Mouse (Mus musculus): ENCODE measurements around the gene Rsph10b. TPM values are rescaled to one million over a fixed set of nuclear protein-coding genes. Genes with fewer than 3 reads are reported as not detected.

Gene Rsph10b
- 12.7 and 14.3 TPM in 2 replicates for polyA plus RNA-seq (2012; rRNA removed)

- no peak for DNase-seq (ENCODE audit: extremely low spot score in 1 of 2, low spot score in 1 of 2)
These were observed at the start of gene Rsph10b for GRCm38 (mm10) chr5:143932831-143933230. Rsph10b (plus strand) TSS chr5:143933035.

- DNase-seq (ENCODE audit: extremely low spot score in 1 of 2, low spot score in 1 of 2): no peak
These were observed 47.6 kb upstream of the Rsph10b start for GRCm38 (mm10) chr5:143885274-143885673.

DNA sequence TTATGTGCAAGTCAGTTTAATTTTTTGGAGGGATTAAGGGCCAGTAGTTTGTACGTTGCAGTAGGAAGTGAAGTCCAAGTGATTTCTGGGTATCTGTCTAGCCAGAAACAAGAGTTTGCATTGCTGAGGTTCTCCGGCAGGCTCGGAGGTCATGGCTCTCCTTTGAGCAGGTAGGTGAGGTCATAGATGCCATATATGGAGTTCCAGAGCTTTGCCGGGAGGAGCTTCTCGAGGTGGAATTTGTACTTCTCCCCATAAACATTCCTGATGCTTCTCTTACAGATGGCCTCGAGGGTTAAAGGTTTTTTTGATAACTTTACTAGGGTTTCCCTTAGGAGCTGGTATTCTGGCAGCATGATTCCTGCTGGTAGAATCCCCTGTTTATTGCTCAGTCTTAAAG lies 42.1 kb upstream of the Rsph10b start:
- DNase-seq (ENCODE audit: extremely low spot score in 1 of 2, low spot score in 1 of 2): no peak

- peak in 1 of 2 experiments; percentile 34 for DNase-seq (ENCODE audit: extremely low spot score in 1 of 2, low spot score in 1 of 2)
These were observed 40.5 kb upstream of the Rsph10b start for GRCm38 (mm10) chr5:143892255-143892886.

DNA sequence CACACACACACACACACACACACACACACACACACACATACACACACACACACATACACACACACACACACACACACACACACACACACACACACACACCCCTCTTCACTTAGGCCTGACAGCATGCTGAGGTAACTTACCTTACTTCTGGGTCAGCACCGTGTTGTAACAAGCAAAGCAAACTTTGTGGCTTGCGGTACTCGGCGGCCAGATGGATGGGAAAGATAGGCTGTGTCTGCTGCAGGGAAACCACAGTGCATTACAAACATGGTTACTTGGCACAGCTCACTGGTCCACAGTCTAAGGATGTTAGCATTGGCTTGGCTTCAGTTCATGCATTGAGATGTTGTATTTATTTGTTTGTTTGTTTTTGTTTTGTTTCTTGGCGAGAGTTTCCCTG lies 39.4 kb upstream of the Rsph10b start:
- DNase-seq (ENCODE audit: extremely low spot score in 1 of 2, low spot score in 1 of 2): no peak

DNA sequence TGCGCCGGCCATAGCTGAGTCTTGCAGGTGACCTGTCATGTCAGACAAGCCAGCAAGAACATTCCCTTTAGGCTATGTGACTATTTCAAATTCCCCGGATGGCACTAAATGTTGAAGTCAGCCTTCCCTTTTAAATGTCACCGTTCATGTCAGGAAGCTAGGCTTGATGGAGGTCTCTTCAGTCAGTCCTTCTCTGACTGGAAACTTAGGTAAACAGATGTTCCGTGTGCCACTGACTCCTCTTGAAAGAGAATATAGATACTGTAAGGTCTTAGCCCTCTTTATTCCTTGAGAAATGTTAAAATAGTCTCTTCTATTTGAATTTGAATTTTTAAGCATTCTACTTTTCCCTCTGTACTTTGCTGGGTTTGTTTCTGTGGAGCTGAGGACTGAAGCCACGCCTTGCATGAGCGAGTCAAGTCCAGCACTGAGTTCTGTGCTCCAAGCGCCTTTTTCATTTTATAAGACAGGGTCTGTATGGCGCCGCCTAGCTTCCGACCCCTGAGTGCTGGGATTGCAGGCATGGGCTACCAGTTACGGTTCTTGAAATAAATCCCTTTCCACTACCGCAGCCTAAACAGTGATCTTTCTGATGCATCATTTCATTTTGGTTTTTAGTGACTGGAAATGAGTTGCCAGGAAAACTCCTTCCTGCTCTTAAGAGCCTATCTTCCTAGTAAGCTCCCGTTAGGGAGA lies 35.1 kb upstream of the Rsph10b start, which contains the start of gene Ankrd61:
Gene Ankrd61, minus strand, starts transcription at position 51 of the 696 bp plus-strand sequence.
- no peak for DNase-seq (ENCODE audit: extremely low spot score in 1 of 2, low spot score in 1 of 2)

GRCm38 (mm10) chr5:143902111-143902510 lies 30.7 kb upstream of the Rsph10b start:
- DNase-seq (ENCODE audit: extremely low spot score in 1 of 2, low spot score in 1 of 2): peak in 1 of 2 experiments; percentile 23

- no peak for DNase-seq (ENCODE audit: extremely low spot score in 1 of 2, low spot score in 1 of 2)
These were observed 29.0 kb upstream of the Rsph10b start for GRCm38 (mm10) chr5:143903813-143904212.

GRCm38 (mm10) chr5:143906429-143906828 lies 26.4 kb upstream of the Rsph10b start:
- peak in 1 of 2 experiments; percentile 20 for DNase-seq (ENCODE audit: extremely low spot score in 1 of 2, low spot score in 1 of 2)

GRCm38 (mm10) chr5:143908926-143909325 lies 23.9 kb upstream of the Rsph10b start:
- no peak for DNase-seq (ENCODE audit: extremely low spot score in 1 of 2, low spot score in 1 of 2)

- peak; percentile 98 to 99 for DNase-seq (ENCODE audit: extremely low spot score in 1 of 2, low spot score in 1 of 2)
These were observed 23.1 kb upstream of the Rsph10b start, which contains the start of the genes Aimp2 and Pms2 for GRCm38 (mm10) chr5:143909417-143910400. Aimp2 (minus strand) TSS chr5:143909847. Pms2 (plus strand) TSS chr5:143909964.

- DNase-seq (ENCODE audit: extremely low spot score in 1 of 2, low spot score in 1 of 2): no peak
These were observed 16.6 kb upstream of the Rsph10b start for GRCm38 (mm10) chr5:143916221-143916620.

DNA sequence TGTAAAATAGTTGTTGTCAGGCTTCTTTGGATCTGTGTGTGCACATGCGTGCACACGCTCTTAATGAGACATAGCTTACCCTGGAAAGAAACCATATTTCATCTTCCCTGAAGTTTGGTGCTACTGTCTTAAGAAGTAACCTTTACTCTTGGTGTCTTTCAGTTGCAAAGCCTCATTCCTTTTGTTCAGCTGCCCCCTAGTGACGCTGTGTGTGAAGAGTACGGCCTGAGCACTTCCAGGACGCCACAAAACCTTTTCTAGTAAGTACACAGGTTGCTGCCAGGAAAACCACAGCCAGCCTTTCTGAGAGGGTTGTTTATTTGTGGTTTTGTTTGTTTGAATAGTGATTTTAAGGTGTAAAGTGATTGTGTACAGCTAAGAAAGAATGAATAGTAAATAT lies 15.4 kb upstream of the Rsph10b start:
- DNase-seq (ENCODE audit: extremely low spot score in 1 of 2, low spot score in 1 of 2): peak in 1 of 2 experiments; percentile 48

- no peak for DNase-seq (ENCODE audit: extremely low spot score in 1 of 2, low spot score in 1 of 2)
These were observed 14.7 kb upstream of the Rsph10b start for GRCm38 (mm10) chr5:143918120-143918519.

- DNase-seq (ENCODE audit: extremely low spot score in 1 of 2, low spot score in 1 of 2): no peak
These were observed 7.9 kb upstream of the Rsph10b start for GRCm38 (mm10) chr5:143924781-143925452.

GRCm38 (mm10) chr5:143927875-143928274 lies 5.0 kb upstream of the Rsph10b start, which contains the start of gene Gm42421:
Gm42421 (plus strand) TSS chr5:143928175.
- no peak for DNase-seq (ENCODE audit: extremely low spot score in 1 of 2, low spot score in 1 of 2)

- DNase-seq (ENCODE audit: extremely low spot score in 1 of 2, low spot score in 1 of 2): no peak
These were observed 3.5 kb upstream of the Rsph10b start for GRCm38 (mm10) chr5:143929291-143929690.

- no peak for DNase-seq (ENCODE audit: extremely low spot score in 1 of 2, low spot score in 1 of 2)
These were observed 2.2 kb upstream of the Rsph10b start for GRCm38 (mm10) chr5:143930656-143931055.

DNA sequence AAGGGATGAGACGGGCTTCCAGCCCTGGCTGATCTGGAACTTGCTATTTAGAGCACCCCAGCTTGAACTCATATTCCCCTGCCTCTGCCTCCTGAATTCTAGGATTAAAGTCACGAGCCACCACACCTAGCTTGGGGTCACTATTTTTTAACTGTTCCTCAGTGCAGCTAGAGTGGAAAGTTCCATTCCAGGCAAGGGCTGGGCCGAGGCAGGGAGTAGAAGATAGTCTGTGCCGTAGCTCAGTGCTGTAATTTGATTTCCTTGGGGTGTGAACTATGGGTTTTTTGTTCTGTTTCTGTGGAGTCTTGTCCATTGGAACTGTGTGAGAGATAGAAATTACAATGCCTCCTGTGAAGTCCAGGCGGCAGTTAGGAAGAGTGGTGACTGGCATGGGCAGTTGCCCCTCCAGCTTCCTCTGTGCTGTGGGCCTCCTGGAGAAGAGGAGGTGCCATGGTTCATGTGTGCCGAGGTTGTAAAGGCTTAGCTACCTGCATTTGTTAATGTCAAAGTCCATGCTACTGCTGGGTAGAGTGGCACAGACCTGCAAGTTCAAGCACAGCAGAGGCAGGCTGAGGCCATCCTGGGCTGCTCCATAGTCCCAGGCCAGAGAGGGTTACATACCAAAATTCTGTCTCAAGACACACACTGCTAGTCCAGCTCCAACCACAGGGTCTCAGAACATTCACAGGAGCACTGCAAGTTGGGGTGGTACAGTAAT lies 813 bp upstream of the Rsph10b start:
- DNase-seq (ENCODE audit: extremely low spot score in 1 of 2, low spot score in 1 of 2): no peak

Measured in frontal cortex, adult 2 months (tissue).